Mouse (Mus musculus) central nervous system, embryonic 14 days (tissue): ENCODE results near the gene Eif5. TPM values are rescaled to one million over a fixed set of nuclear protein-coding genes. Genes with fewer than 3 reads are reported as not detected.

ENCODE experiments used
- polyA plus RNA-seq: library from polyadenylated mRNA; depleted of rRNA; stranded (reverse); fragments of >200 nt; gene quantifications from 2 replicates; pipeline ENCODE4 v1.2.3, GENCODE M21; 2012; rRNA removed

The Eif5 gene
- 146 and 153 TPM in 2 replicates for polyA plus RNA-seq

DNA sequence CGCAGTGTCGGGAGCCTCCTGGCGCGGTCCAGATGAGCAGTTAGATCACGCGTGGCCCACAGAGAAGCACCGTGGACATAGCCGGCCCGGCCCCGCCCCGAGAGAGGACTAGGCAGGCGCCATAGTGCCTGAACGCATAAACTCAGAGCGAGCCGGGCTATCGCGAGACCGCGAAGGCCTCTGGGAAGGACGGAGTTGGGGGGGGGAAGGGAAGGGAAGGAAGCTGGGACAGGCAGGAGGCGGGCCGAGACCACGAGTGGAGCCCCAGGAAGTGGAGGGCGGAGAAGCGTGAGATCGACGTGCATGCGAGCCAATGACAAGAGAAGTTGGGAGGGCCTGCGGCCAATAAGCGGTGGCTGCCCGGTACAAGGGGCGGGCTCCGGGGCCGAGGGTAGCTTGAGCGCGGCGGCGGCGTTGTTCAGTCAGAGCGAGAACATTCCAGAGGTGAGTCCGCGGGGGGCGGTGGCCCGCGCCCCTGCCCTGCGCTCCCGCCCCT, at the start of gene Eif5:
Eif5 (plus strand) TSS at position 221 of the 496 bp plus-strand sequence.

GRCm38 (mm10) chr12:111574074-111574886, 36.5 kb downstream of the Eif5 start, which contains the start of gene Mark3:
TSS of gene Mark3 (plus strand) at chr12:111574523.

Other genes starting within 250 kb of the Eif5 start
- 174 and 181 TPM in 2 replicates for gene Cdc42bpb, start 160.3 kb upstream of the Eif5 start, polyA plus RNA-seq
- 0.34 and 2.2 TPM in 2 replicates for gene Lbhd2, start 131.2 kb upstream of the Eif5 start, polyA plus RNA-seq
- 3.6 and 5.1 TPM in 2 replicates for gene Exoc3l4, start 121.0 kb upstream of the Eif5 start, polyA plus RNA-seq
- 1.0 and 3.3 TPM in 2 replicates for gene Tnfaip2, start 95.5 kb upstream of the Eif5 start, polyA plus RNA-seq
- 1.7 and 5.6 TPM in 2 replicates for gene Gm266, start 52.2 kb upstream of the Eif5 start, polyA plus RNA-seq
- gene Mark3, start 36.5 kb downstream of the Eif5 start, polyA plus RNA-seq = 98.0 and 106 TPM in 2 replicates
- 1,204 and 1,602 TPM in 2 replicates for gene Ckb, start 134.3 kb downstream of the Eif5 start, polyA plus RNA-seq
- gene Trmt61a, start 140.1 kb downstream of the Eif5 start, polyA plus RNA-seq = 21.6 and 21.8 TPM in 2 replicates
- 41.1 and 43.8 TPM in 2 replicates for gene Bag5, start 175.2 kb downstream of the Eif5 start, polyA plus RNA-seq
- 36.8 and 37.8 TPM in 2 replicates for gene Apopt1, start 175.2 kb downstream of the Eif5 start, polyA plus RNA-seq
- 610 TPM in 2 replicates for gene Klc1, start 220.8 kb downstream of the Eif5 start, polyA plus RNA-seq